Mouse (Mus musculus) CD4-positive, CD25-positive, alpha-beta regulatory T cell, adult 2 months (primary cell): ENCODE measurements at regions not wholly inside any gene's neighbourhood (a gene's known extent, or its start where the extent isn't known, plus 50 kb on each side); places are given as distances from the start of the nearest gene placed in this dataset.
A peak's percentile ranks its signal among the peaks of the same experiment; 100 is the strongest.

Experiments
- DNase-seq: peaks from one replicate; pipeline ENCODE4 v3.0.0-alpha.2; 2012; ENCODE audit warnings: low read depth, low spot score

GRCm38 (mm10) chr1:71472691-71473090, 58.0 kb upstream of the Abca12 start:
- DNase-seq = no peak

GRCm38 (mm10) chr1:71483149-71483548, 68.4 kb upstream of the Abca12 start:
- DNase-seq = no peak

GRCm38 (mm10) chr1:71494576-71494975, 62.4 kb upstream of the Atic start:
- DNase-seq = no peak

GRCm38 (mm10) chr1:71505898-71506297, 51.1 kb upstream of the Atic start:
- peak; percentile 51 for DNase-seq

GRCm38 (mm10) chr1:71506534-71506933, 50.4 kb upstream of the Atic start:
- no peak for DNase-seq
